Mouse (Mus musculus) olfactory bulb, adult 2 months (tissue): ENCODE results near the gene Tdrd9.
A peak's percentile ranks its signal among the peaks of the same experiment; 100 is the strongest.

ENCODE experiments used
- CTCF ChIP-seq: fragments of 200-500 bp; IDR thresholded peaks from 2 replicates; pipeline ENCODE4 v1.5.1; 2012; ENCODE audit warnings: low read depth, mild to moderate bottlenecking, low read length, moderate library complexity; ENCODE audit not compliant: insufficient read depth
- POLR2A ChIP-seq: fragments of 200-500 bp; IDR thresholded peaks from 2 replicates; pipeline ENCODE4 v1.6.1; 2012; ENCODE audit warnings: mild to moderate bottlenecking, low read depth, low read length, moderate library complexity; ENCODE audit not compliant: insufficient read depth

DNA sequence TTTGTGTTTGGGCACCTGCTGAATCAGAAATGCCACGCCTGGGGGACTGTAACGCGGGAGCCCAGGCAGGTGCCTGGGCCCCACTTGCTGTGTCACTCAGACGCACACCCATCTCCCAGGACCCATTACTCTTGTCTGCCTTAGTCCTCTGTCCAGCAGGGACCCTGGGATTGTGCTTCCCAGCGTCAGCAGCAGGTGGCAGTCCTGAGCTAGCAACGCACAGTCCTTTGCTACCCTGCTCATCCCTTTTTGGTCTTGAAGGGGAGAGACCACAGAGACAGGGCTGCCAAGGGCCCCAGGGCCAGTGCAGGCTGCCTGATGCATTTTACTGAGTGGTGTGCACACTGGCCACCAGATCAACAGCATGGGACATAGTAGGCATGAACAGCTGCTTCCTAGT, 106.3 kb downstream of the Tdrd9 start:
- TF ChIP-seq CTCF: peak; percentile 78
- no peak for TF ChIP-seq POLR2A
